Mouse (Mus musculus): Measurements from ENCODE around the gene Dstn. TPM values are rescaled to one million over a fixed set of nuclear protein-coding genes. Genes with fewer than 3 reads are reported as not detected.

The Dstn gene
- polyA plus RNA-seq, 1 experiment = 769 TPM

- no peaks in the 10 kb centered on the region for H3K27me3 ChIP-seq (ENCODE audit: control insufficient read depth, insufficient read depth, low read length, poor library complexity, severe bottlenecking)
- no peaks in the 10 kb centered on the region for H3K4me1 ChIP-seq (ENCODE audit: control insufficient read depth, insufficient read depth, low read length)
- 0 out of 2 replicates have a peak overlapping the region, but pooled peaks have one; percentile 13 for H3K27ac ChIP-seq (ENCODE audit: insufficient read depth, low read length)
- no peak overlapping the region for H3K4me3 ChIP-seq (ENCODE audit: low read depth, low read length)
- TF ChIP-seq POLR2A (IDR thresholded peaks at IDR 0.05; ENCODE audit: insufficient read depth, low read length) (no peak), CTCF (IDR thresholded peaks at IDR 0.05; ENCODE audit: low read depth, low read length) (no peak), EP300 (IDR thresholded peaks at IDR 0.05; ENCODE audit: insufficient read depth, low read depth, low read length) (no peak)
- H3K36me3 ChIP-seq (ENCODE audit: control insufficient read depth, insufficient read depth, low read length, poor library complexity, severe bottlenecking) = peaks cover 74% of the 10 kb centered on the region
- no peaks in the 10 kb centered on the region for H3K9me3 ChIP-seq (replicated peaks; ENCODE audit: control insufficient read depth, insufficient read depth, low read length, poor library complexity, severe bottlenecking)
- H3K9ac ChIP-seq (ENCODE audit: low read depth, poor library complexity, severe bottlenecking) = no peak overlapping the region
Measured at GRCm38 (mm10) chr2:143947981-143948380, 32.9 kb downstream of the Dstn start.

- Histone ChIP-seq H3K27me3 (ENCODE audit: control insufficient read depth, insufficient read depth, low read length, poor library complexity, severe bottlenecking) (no peaks in the 10 kb centered on the region), H3K4me1 (ENCODE audit: control insufficient read depth, insufficient read depth, low read length) (no peaks in the 10 kb centered on the region), H3K9ac (ENCODE audit: low read depth, poor library complexity, severe bottlenecking) (no peak overlapping the region), H3K27ac (ENCODE audit: insufficient read depth, low read length) (no peak overlapping the region), H3K36me3 (ENCODE audit: control insufficient read depth, insufficient read depth, low read length, poor library complexity, severe bottlenecking) (peaks cover 76% of the 10 kb centered on the region), H3K4me3 (ENCODE audit: low read depth, low read length) (no peak overlapping the region), H3K9me3 (replicated peaks; ENCODE audit: control insufficient read depth, insufficient read depth, low read length, poor library complexity, severe bottlenecking) (no peaks in the 10 kb centered on the region)
- TF ChIP-seq POLR2A (IDR thresholded peaks at IDR 0.05; ENCODE audit: insufficient read depth, low read length) (no peak), EP300 (IDR thresholded peaks at IDR 0.05; ENCODE audit: insufficient read depth, low read depth, low read length) (no peak), CTCF (IDR thresholded peaks at IDR 0.05; ENCODE audit: low read depth, low read length) (no peak)
Measured at GRCm38 (mm10) chr2:143948416-143948815, 33.3 kb downstream of the Dstn start.

- Histone ChIP-seq H3K4me3 (ENCODE audit: low read depth, low read length) (no peak overlapping the region), H3K9me3 (replicated peaks; ENCODE audit: control insufficient read depth, insufficient read depth, low read length, poor library complexity, severe bottlenecking) (no peaks in the 10 kb centered on the region), H3K4me1 (ENCODE audit: control insufficient read depth, insufficient read depth, low read length) (no peaks in the 10 kb centered on the region), H3K27me3 (ENCODE audit: control insufficient read depth, insufficient read depth, low read length, poor library complexity, severe bottlenecking) (no peaks in the 10 kb centered on the region), H3K9ac (ENCODE audit: low read depth, poor library complexity, severe bottlenecking) (no peak overlapping the region), H3K36me3 (ENCODE audit: control insufficient read depth, insufficient read depth, low read length, poor library complexity, severe bottlenecking) (peaks cover 74% of the 10 kb centered on the region), H3K27ac (ENCODE audit: insufficient read depth, low read length) (no peak overlapping the region)
- no peak for TF ChIP-seq CTCF (IDR thresholded peaks at IDR 0.05; ENCODE audit: low read depth, low read length)
- no peak for TF ChIP-seq EP300 (IDR thresholded peaks at IDR 0.05; ENCODE audit: insufficient read depth, low read depth, low read length)
Measured at GRCm38 (mm10) chr2:143949217-143949616, 34.1 kb downstream of the Dstn start.

- Histone ChIP-seq H3K36me3 (ENCODE audit: control insufficient read depth, insufficient read depth, low read length, poor library complexity, severe bottlenecking) (peaks cover 86% of the 10 kb centered on the region), H3K9ac (ENCODE audit: low read depth, poor library complexity, severe bottlenecking) (no peak overlapping the region), H3K4me1 (ENCODE audit: control insufficient read depth, insufficient read depth, low read length) (no peaks in the 10 kb centered on the region), H3K27ac (ENCODE audit: insufficient read depth, low read length) (no peak overlapping the region), H3K27me3 (ENCODE audit: control insufficient read depth, insufficient read depth, low read length, poor library complexity, severe bottlenecking) (no peaks in the 10 kb centered on the region), H3K9me3 (replicated peaks; ENCODE audit: control insufficient read depth, insufficient read depth, low read length, poor library complexity, severe bottlenecking) (no peaks in the 10 kb centered on the region), H3K4me3 (ENCODE audit: low read depth, low read length) (no peak overlapping the region)
- TF ChIP-seq POLR2A (IDR thresholded peaks at IDR 0.05; ENCODE audit: insufficient read depth, low read length) (no peak), CTCF (IDR thresholded peaks at IDR 0.05; ENCODE audit: low read depth, low read length) (no peak), EP300 (IDR thresholded peaks at IDR 0.05; ENCODE audit: insufficient read depth, low read depth, low read length) (no peak)
Measured at GRCm38 (mm10) chr2:143950290-143951027, 35.3 kb downstream of the Dstn start.

- Histone ChIP-seq H3K9me3 (replicated peaks; ENCODE audit: control insufficient read depth, insufficient read depth, low read length, poor library complexity, severe bottlenecking) (no peaks in the 10 kb centered on the region), H3K9ac (ENCODE audit: low read depth, poor library complexity, severe bottlenecking) (no peak overlapping the region), H3K27me3 (ENCODE audit: control insufficient read depth, insufficient read depth, low read length, poor library complexity, severe bottlenecking) (no peaks in the 10 kb centered on the region), H3K4me3 (ENCODE audit: low read depth, low read length) (no peak overlapping the region), H3K27ac (ENCODE audit: insufficient read depth, low read length) (no peak overlapping the region), H3K36me3 (ENCODE audit: control insufficient read depth, insufficient read depth, low read length, poor library complexity, severe bottlenecking) (peaks cover 92% of the 10 kb centered on the region), H3K4me1 (ENCODE audit: control insufficient read depth, insufficient read depth, low read length) (no peaks in the 10 kb centered on the region)
- TF ChIP-seq EP300 (IDR thresholded peaks at IDR 0.05; ENCODE audit: insufficient read depth, low read depth, low read length) (no peak), CTCF (IDR thresholded peaks at IDR 0.05; ENCODE audit: low read depth, low read length) (no peak), POLR2A (IDR thresholded peaks at IDR 0.05; ENCODE audit: insufficient read depth, low read length) (no peak)
Measured at GRCm38 (mm10) chr2:143951028-143951420, 35.9 kb downstream of the Dstn start.

- Histone ChIP-seq H3K9me3 (replicated peaks; ENCODE audit: control insufficient read depth, insufficient read depth, low read length, poor library complexity, severe bottlenecking) (no peaks in the 10 kb centered on the region), H3K4me1 (ENCODE audit: control insufficient read depth, insufficient read depth, low read length) (no peaks in the 10 kb centered on the region), H3K4me3 (ENCODE audit: low read depth, low read length) (no peak overlapping the region), H3K36me3 (ENCODE audit: control insufficient read depth, insufficient read depth, low read length, poor library complexity, severe bottlenecking) (peaks cover 93% of the 10 kb centered on the region), H3K27ac (ENCODE audit: insufficient read depth, low read length) (no peak overlapping the region), H3K9ac (ENCODE audit: low read depth, poor library complexity, severe bottlenecking) (no peak overlapping the region), H3K27me3 (ENCODE audit: control insufficient read depth, insufficient read depth, low read length, poor library complexity, severe bottlenecking) (no peaks in the 10 kb centered on the region)
- TF ChIP-seq POLR2A (IDR thresholded peaks at IDR 0.05; ENCODE audit: insufficient read depth, low read length) (no peak), EP300 (IDR thresholded peaks at IDR 0.05; ENCODE audit: insufficient read depth, low read depth, low read length) (no peak), CTCF (IDR thresholded peaks at IDR 0.05; ENCODE audit: low read depth, low read length) (no peak)
Measured at GRCm38 (mm10) chr2:143951546-143952315, 36.6 kb downstream of the Dstn start.
